Mouse (Mus musculus): ENCODE measurements around the gene Slit3.
A peak's percentile ranks its signal among the peaks of the same experiment; 100 is the strongest.

Slit3 gene

GRCm38 (mm10) chr11:35274036-35274435 lies 153.0 kb downstream of the Slit3 start:
- no peak for DNase-seq (ENCODE audit: low read depth, low spot score)

DNA sequence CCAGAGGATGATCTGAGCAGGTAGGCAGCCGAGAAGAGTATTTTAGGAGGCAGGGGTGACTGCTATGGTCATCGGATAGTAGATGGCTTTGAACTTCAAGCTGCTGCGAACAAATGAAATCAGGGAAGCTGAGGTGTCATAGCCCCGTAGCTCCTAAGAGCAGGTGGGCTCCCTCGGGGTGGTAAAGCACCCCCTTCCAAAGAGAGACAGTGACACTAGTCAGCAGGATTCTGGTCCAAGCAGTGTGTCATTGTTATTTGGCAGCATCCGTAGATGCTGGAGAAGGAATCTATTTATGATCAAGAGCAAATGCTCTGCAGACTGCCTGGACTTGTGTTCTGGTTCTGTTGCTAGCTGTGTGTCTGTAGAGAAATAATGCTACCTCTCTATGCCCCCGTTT lies 154.3 kb downstream of the Slit3 start:
- DNase-seq (ENCODE audit: low read depth, low spot score), result no peak

- DNase-seq (ENCODE audit: low read depth, low spot score), result no peak
These were observed 155.0 kb downstream of the Slit3 start for GRCm38 (mm10) chr11:35276001-35276400.

DNA sequence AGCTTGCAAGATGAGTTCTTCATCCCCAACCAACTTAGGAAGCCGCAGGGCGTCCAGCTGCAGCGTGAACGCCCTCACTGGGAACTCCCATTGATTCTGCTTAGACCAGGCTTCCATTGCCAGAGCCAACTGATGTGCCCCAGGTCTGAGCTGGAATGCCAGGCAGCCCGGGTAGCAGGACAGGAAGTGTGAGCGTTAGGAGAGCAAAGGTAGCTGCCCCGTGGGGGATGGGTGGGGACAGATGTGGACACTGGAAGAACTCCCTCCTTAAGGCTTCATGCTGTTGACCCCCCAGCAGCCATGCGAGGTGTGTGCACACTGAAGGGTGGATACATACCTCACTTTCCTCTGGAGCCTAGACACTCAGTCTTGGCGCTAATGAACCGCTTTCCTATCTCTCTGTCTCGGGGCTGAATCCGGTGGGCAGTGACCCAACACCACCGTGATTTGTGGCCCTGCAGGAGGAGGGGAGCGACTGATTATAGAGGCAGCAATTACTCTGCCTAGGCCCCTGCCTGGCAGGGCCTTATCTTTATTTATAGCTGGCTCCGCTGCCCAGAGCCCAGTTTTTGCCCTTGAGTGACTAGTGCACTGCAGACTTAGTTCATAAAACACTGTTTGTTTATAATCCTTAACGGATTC lies 157.2 kb downstream of the Slit3 start:
- DNase-seq (ENCODE audit: low read depth, low spot score), result no peak

DNA sequence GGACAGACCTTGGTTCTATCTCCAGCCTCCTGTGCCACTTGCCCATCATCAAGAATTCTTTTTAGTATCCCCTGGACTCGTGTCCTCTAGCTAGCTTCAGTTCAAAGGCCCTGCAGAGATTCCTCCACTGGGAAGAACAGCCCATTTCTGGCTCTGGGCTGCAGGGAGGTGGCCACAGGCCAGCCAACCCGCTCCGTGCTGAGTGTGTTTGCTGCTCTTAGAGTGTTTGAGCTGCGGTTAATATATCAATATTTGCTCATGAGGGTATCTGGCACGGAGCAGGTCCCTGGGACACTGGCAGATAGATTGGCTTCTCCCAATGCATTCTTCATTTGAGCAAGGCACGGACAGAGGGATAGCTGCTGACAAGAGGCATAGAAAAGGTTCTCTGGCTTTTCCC lies 159.8 kb downstream of the Slit3 start:
- DNase-seq (ENCODE audit: low read depth, low spot score), result no peak

DNA sequence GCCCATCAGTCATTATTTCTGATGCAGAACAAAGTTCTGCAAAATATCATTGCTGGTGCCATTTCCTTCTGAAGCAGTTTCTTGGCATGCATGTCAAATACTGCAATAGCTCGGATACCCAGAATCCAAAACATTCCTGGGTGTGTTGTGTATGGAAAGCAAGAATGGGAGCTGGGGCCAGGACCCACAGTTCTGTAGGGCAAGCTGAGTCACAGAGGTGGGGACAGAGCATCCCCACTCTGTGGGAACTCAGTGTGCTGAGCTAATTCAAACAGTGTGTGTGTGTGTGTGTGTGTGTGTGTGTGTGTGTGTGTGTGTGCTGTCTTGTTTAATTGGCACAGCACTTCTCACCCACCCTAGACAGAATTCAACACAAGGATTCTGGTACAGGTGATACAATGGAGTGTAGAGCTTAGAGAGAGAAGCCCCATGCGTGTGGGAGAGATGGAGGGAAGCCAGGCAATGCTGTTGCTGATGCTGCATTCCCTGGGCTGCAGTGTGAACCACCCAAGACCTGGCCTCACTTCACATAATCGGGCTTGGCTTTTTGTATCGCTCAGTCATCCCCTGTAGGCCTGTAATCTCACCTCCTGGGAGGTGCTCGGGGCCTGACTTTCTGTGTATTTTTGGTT lies 161.1 kb downstream of the Slit3 start:
- DNase-seq (ENCODE audit: low read depth, low spot score), result no peak

DNA sequence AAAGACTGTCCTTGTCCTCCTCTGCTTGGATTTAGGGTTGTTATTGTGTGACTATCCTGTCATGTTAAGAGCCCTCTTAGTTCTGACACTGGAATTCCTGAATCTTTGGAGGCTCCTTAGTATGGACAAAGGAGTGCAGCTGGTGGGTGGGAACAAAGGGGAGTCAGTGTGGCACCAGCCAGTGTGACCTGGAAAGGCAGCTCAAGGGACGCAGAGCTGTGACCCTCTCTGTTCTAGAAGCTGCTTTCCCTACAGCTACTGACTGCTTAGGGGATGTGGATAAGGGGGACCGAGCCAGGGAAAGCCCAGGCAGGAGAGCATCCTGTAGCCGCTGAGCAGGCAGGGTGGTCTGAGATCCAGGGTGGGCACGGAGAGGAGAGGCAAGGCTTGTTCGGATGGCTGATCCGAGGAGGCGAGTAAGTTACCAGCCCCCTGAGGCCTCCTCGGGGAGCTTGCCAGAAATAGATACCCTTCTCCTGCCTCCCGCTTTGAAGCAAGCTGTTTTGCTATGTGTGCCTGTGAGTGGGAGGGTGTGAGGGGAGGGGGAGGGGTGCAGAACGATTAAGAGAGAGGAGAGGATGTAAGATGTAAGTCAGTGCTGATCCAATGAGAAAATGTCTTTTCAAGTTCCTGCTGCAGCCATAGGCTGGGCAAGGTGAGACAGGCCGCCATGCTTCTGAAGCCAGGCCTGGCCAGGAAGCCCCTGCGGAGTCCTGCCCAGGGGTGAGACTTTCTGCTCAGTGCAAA lies 162.0 kb downstream of the Slit3 start:
- peak; percentile 58 for DNase-seq (ENCODE audit: low read depth, low spot score)

- no peak for DNase-seq (ENCODE audit: low read depth, low spot score)
These were observed 162.7 kb downstream of the Slit3 start for GRCm38 (mm10) chr11:35283767-35284166.

- no peak for DNase-seq (ENCODE audit: low read depth, low spot score)
These were observed 165.8 kb downstream of the Slit3 start for GRCm38 (mm10) chr11:35286578-35287390.

GRCm38 (mm10) chr11:35288056-35288455 lies 167.0 kb downstream of the Slit3 start:
- DNase-seq (ENCODE audit: low read depth, low spot score), result no peak

DNA sequence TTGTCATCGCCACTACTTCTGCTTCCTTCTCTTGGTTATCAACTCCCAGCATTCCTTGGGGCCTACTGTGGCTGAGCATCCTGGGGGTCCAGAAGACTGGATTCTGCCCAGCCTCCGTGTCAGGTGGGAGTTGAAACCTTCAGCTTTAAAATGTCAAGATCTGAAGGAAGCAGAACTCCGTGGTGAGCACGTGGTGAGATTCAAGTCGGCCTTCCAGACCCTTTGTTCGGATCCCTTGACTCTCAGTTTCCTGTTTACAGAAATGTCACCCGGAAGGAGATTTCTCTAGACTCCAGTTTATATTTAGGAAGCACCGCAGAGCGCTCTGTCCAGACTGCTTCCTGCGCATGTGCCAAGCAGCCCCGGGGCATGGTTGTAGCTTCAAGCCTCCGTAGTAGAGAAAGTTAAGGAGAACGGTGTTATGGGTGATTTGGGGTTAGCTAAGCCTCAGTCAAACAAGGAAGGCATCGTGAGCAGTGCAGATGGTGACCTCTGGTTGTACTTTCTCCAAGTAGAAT lies 167.8 kb downstream of the Slit3 start:
- no peak for DNase-seq (ENCODE audit: low read depth, low spot score)

DNA sequence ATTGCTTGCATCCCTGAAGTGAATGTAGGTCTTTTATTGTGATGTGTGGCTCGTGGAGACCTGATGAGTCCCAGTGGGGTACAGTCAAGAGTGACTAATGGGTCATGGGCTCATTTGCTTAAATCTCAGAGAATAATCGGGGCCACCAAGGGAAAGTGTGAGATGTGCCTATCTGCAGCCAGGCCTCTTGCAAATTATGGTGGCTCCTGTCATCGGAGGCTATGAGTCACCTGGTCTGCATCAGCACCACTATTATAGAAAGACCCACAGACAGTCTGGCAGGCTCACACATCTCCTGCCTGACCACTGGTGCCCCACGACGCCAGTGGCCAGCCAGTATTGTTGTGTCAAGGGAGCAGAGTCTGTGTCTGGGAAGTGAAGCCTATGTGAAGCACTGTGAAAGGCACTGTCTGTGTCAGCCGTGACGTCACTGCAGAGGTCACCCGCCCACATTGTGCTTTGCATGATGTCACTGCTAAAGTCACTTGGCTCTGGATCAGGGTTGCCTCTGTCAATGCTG lies 171.3 kb downstream of the Slit3 start:
- no peak for DNase-seq (ENCODE audit: low read depth, low spot score)

DNA sequence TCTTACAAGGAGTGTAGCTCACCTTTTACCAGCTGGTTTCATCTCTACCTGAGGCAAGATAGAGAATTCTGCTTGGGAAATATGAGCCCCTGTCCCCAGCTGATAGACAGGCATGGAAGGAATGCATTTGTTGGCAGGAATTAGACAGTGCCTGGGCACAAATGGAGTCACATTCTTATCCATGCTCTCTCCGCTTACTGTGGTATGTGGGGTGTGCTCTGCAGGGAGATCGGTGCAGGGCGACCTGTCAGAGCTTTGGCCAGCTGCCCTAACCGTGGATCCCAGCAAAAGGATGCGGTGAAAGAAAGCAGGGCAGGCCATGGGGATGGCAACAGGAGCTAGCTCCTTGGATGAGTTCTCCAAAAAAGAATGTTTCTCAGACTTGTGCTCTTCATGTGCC lies 172.2 kb downstream of the Slit3 start:
- no peak for DNase-seq (ENCODE audit: low read depth, low spot score)

GRCm38 (mm10) chr11:35294670-35295069 lies 173.6 kb downstream of the Slit3 start:
- DNase-seq (ENCODE audit: low read depth, low spot score), result no peak

DNA sequence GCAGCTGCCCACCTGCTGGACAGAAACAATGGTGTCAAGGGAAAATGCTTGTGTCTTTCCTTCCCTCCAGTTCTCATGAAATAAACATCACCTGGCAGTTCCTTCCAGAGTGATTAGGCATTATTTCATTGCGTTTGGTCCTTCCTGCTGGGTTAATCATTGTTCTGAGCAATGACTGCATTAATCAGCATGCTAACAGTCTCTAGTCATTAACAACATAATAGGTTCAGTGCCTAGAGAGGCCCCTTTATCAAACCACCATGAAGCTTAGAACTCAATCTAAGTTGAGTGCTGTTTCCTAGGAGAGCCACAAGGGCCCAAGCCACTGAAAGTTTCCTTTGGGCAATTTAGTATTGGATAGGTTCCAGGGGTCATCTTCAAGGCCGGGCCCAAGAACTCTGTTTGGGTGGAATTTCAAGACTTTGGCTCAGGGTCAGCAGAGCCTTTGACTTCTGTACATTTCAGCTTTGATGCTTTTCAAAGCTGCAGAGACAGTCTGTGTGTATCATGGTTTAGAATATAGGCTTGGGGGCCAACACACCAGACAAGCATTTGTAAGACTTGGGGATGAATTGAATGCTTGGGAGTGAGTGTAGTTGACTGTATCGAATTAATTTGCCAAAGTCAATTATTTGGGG lies 174.3 kb downstream of the Slit3 start:
- DNase-seq (ENCODE audit: low read depth, low spot score), result no peak

- no peak for DNase-seq (ENCODE audit: low read depth, low spot score)
These were observed 175.8 kb downstream of the Slit3 start for GRCm38 (mm10) chr11:35296803-35297202.

DNA sequence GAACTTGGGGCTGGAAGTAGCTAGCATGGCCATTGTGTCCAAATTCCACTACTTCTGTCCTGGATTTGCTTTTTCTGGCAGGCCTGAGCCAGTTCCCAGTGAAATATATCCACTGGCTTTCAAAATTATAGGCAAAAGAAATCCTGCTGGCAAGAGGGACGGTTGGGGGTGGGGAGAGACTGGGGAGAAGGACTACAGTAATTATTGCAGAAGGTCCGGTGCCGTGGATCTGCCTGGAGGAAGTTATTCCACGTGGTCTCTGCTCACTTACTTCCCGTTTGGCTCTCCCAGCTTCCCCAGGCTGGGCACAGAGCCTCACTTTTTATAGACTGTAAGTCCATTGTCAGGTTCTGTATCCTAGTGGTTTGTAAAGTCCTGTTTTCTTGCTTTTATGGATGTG lies 176.3 kb downstream of the Slit3 start:
- DNase-seq (ENCODE audit: low read depth, low spot score), result no peak

DNA sequence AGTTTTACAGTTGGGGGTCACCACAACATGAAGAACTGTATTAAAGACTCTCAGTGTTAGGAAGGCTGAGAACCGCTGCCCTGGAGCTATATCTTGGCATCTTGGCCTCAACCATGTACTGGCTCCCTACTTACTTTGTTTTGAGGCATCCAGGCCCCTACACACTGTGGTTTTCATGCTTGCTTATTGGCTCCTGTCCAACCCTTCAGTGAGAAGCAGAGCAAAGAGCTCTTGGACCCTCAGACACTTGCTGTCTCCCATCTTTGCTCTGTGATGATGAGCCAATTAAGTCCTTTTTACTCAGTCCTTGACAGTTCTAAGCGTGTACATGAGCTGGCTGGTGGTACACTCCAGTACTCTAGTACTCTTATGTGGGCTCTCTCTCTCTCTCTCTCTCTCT lies 177.5 kb downstream of the Slit3 start:
- DNase-seq (ENCODE audit: low read depth, low spot score), result no peak

GRCm38 (mm10) chr11:35299857-35300375 lies 178.9 kb downstream of the Slit3 start:
- DNase-seq (ENCODE audit: low read depth, low spot score), result no peak

- no peak for DNase-seq (ENCODE audit: low read depth, low spot score)
These were observed 181.2 kb downstream of the Slit3 start for GRCm38 (mm10) chr11:35302272-35302671.

All from mesoderm, embryonic 11.5 days (tissue).